Mouse (Mus musculus): ENCODE data around the gene Sema3g. TPM values are rescaled to one million over a fixed set of nuclear protein-coding genes. Genes with fewer than 3 reads are reported as not detected.

The Sema3g gene
- total and polyA plus RNA-seq, 2 experiments from 2014 or later = 0.44 to 4.1 TPM

GRCm38 (mm10) chr14:31205562-31206467 is 11.8 kb upstream of the Sema3g start:
- peak overlapping the region; percentile 92 for H3K9ac ChIP-seq (replicated peaks; ENCODE audit: low read length, poor library complexity, severe bottlenecking)
- peak overlapping the region; percentile 76 for H3K4me3 ChIP-seq (ENCODE audit: low read depth, low read length)
- DNase-seq (ENCODE audit: low spot score) (peak; percentile 56), ATAC-seq (ENCODE audit: low FRiP score) (peak; percentile 65)
- WGBS = under 1% methylated on average over 39 of the region's 39 CpGs
- peaks cover 28% of the 10 kb centered on the region for H3K36me3 ChIP-seq (ENCODE audit: insufficient read depth, low read length)
- H3K27ac ChIP-seq (ENCODE audit: low read depth, low read length) = peak overlapping the region; percentile 92
- H3K4me2 ChIP-seq (ENCODE audit: low read depth, low read length, poor library complexity, severe bottlenecking) = peak overlapping the region; percentile 93
- H3K27me3 ChIP-seq (ENCODE audit: insufficient read depth, low read length) = no peaks in the 10 kb centered on the region
- peaks cover 9% of the 10 kb centered on the region; the same call in 1 of the 2 replicates for H3K4me1 ChIP-seq (ENCODE audit: insufficient read depth, low read length)
- H3K9me3 ChIP-seq (ENCODE audit: low read length) = no peaks in the 10 kb centered on the region
- no peak for TF ChIP-seq CTCF (IDR thresholded peaks at IDR 0.05)

- H3K4me3 ChIP-seq (ENCODE audit: low read depth, low read length) = peak overlapping the region; percentile 76
- H3K27me3 ChIP-seq (ENCODE audit: insufficient read depth, low read length) = no peaks in the 10 kb centered on the region
- H3K36me3 ChIP-seq (ENCODE audit: insufficient read depth, low read length) = peaks cover 25% of the 10 kb centered on the region
- DNase-seq (ENCODE audit: low spot score) = peak; percentile 96
- 0 out of 2 replicates have a peak, but pooled peaks have one; percentile 2 for TF ChIP-seq CTCF (IDR thresholded peaks at IDR 0.05)
- under 1% methylated on average over 37 of the region's 48 CpGs for WGBS
- ATAC-seq (ENCODE audit: low FRiP score) = peak; percentile 78
- H3K9ac ChIP-seq (replicated peaks; ENCODE audit: low read length, poor library complexity, severe bottlenecking) = peak overlapping the region; percentile 92
- peak overlapping the region; percentile 93 for H3K4me2 ChIP-seq (ENCODE audit: low read depth, low read length, poor library complexity, severe bottlenecking)
- peaks cover 9% of the 10 kb centered on the region; the same call in 1 of the 2 replicates for H3K4me1 ChIP-seq (ENCODE audit: insufficient read depth, low read length)
- no peaks in the 10 kb centered on the region for H3K9me3 ChIP-seq (ENCODE audit: low read length)
- H3K27ac ChIP-seq (ENCODE audit: low read depth, low read length) = peak overlapping the region; percentile 92
Measured at GRCm38 (mm10) chr14:31206472-31206981, 11.1 kb upstream of the Sema3g start.

- ATAC-seq (ENCODE audit: low FRiP score) (no peak), DNase-seq (ENCODE audit: low spot score) (peak; percentile 16)
- peaks cover 9% of the 10 kb centered on the region; the same call in 1 of the 2 replicates for H3K4me1 ChIP-seq (ENCODE audit: insufficient read depth, low read length)
- no peaks in the 10 kb centered on the region for H3K9me3 ChIP-seq (ENCODE audit: low read length)
- H3K9ac ChIP-seq (replicated peaks; ENCODE audit: low read length, poor library complexity, severe bottlenecking) = peak overlapping the region; percentile 92
- WGBS = 73% methylated on average over 13 of the region's 13 CpGs
- peak overlapping the region; percentile 76 for H3K4me3 ChIP-seq (ENCODE audit: low read depth, low read length)
- peak overlapping the region; percentile 92 for H3K27ac ChIP-seq (ENCODE audit: low read depth, low read length)
- H3K36me3 ChIP-seq (ENCODE audit: insufficient read depth, low read length) = peaks cover 18% of the 10 kb centered on the region
- H3K27me3 ChIP-seq (ENCODE audit: insufficient read depth, low read length) = no peaks in the 10 kb centered on the region
- H3K4me2 ChIP-seq (ENCODE audit: low read depth, low read length, poor library complexity, severe bottlenecking) = peak overlapping the region; percentile 93
- TF ChIP-seq CTCF (IDR thresholded peaks at IDR 0.05) = no peak
Measured at GRCm38 (mm10) chr14:31207070-31207830, 10.4 kb upstream of the Sema3g start.

- H3K4me1 ChIP-seq (ENCODE audit: insufficient read depth, low read length) = peaks cover 9% of the 10 kb centered on the region; the same call in 1 of the 2 replicates
- no peak for TF ChIP-seq CTCF (IDR thresholded peaks at IDR 0.05)
- WGBS = 84% methylated on average over 2 of the region's 2 CpGs
- peak within 1 kb of the TSS; percentile 92 for H3K9ac ChIP-seq (replicated peaks; ENCODE audit: low read length, poor library complexity, severe bottlenecking)
- H3K27ac ChIP-seq (ENCODE audit: low read depth, low read length) = peak within 1 kb of the TSS; percentile 92
- DNase-seq (ENCODE audit: low spot score) (no peak), ATAC-seq (ENCODE audit: low FRiP score) (no peak)
- H3K9me3 ChIP-seq (ENCODE audit: low read length) = no peaks in the 10 kb centered on the region
- peaks cover 11% of the 10 kb centered on the region for H3K36me3 ChIP-seq (ENCODE audit: insufficient read depth, low read length)
- no peaks in the 10 kb centered on the region for H3K27me3 ChIP-seq (ENCODE audit: insufficient read depth, low read length)
- peak within 1 kb of the TSS; percentile 93 for H3K4me2 ChIP-seq (ENCODE audit: low read depth, low read length, poor library complexity, severe bottlenecking)
- H3K4me3 ChIP-seq (ENCODE audit: low read depth, low read length) = peak within 1 kb of the TSS; percentile 76; the same call in 1 of the 2 replicates
Measured at GRCm38 (mm10) chr14:31208084-31208483, 9.6 kb upstream of the Sema3g start, which contains the start of gene Tnnc1. Tnnc1 (plus strand) TSS chr14:31208312.

- H3K4me1 ChIP-seq (ENCODE audit: insufficient read depth, low read length) = peaks cover 9% of the 10 kb centered on the region; the same call in 1 of the 2 replicates
- H3K27ac ChIP-seq (ENCODE audit: low read depth, low read length) = no peak overlapping the region
- no peak for TF ChIP-seq CTCF (IDR thresholded peaks at IDR 0.05)
- no peak overlapping the region for H3K4me2 ChIP-seq (ENCODE audit: low read depth, low read length, poor library complexity, severe bottlenecking)
- no peaks in the 10 kb centered on the region for H3K9me3 ChIP-seq (ENCODE audit: low read length)
- DNase-seq (ENCODE audit: low spot score) (no peak), ATAC-seq (ENCODE audit: low FRiP score) (no peak)
- H3K27me3 ChIP-seq (ENCODE audit: insufficient read depth, low read length) = no peaks in the 10 kb centered on the region
- H3K36me3 ChIP-seq (ENCODE audit: insufficient read depth, low read length) = peaks cover 2% of the 10 kb centered on the region
- WGBS = 80% methylated on average over 4 of the region's 4 CpGs
- H3K4me3 ChIP-seq (ENCODE audit: low read depth, low read length) = no peak overlapping the region
- H3K9ac ChIP-seq (replicated peaks; ENCODE audit: low read length, poor library complexity, severe bottlenecking) = no peak overlapping the region
Measured at GRCm38 (mm10) chr14:31209133-31209557, 8.5 kb upstream of the Sema3g start.

Measured in midbrain, postnatal 0 days (tissue).